Mouse (Mus musculus) heart, postnatal 0 days (tissue): ENCODE measurements around the gene Dedd. TPM values are rescaled to one million over a fixed set of nuclear protein-coding genes. Genes with fewer than 3 reads are reported as not detected.

Experiments used
- ATAC-seq: fragments of 200-750 bp; cut with Nextera tagmentation; 2 replicates; pipeline ENCODE4 v1.8.0; 2017; ENCODE audit warnings: low read depth, moderate number of reproducible peaks, moderate library complexity; ENCODE audit not compliant: insufficient read depth
- DNase-seq: peaks from one replicate; pipeline ENCODE4 v3.0.0-alpha.2; 2016; ENCODE audit warnings: low spot score
- H3K27ac ChIP-seq: fragments of 300-500 bp; sonication (generic); 2 replicates; pipeline ENCODE4 v1.5.1; 2014; ENCODE audit warnings: low read depth, mild to moderate bottlenecking
- H3K27me3 ChIP-seq: fragments of 300-500 bp; sonication (generic); 2 replicates; pipeline ENCODE4 v1.6.1; 2014; ENCODE audit warnings: low read length, mixed read lengths; ENCODE audit not compliant: control insufficient read depth, insufficient read depth
- H3K36me3 ChIP-seq: fragments of 300-500 bp; sonication (generic); replicated peaks from 2 replicates; pipeline ENCODE4 v1.6.1; 2014; ENCODE audit warnings: low read length, mixed read lengths; ENCODE audit not compliant: control insufficient read depth, insufficient read depth
- H3K4me1 ChIP-seq: fragments of 300-500 bp; sonication (generic); 2 replicates; pipeline ENCODE4 v1.6.1; 2014; ENCODE audit warnings: antibody characterized with exemption; ENCODE audit not compliant: control insufficient read depth, insufficient read depth
- H3K4me2 ChIP-seq: fragments of 300-500 bp; sonication (generic); 2 replicates; pipeline ENCODE4 v1.6.1; 2014; ENCODE audit warnings: low read depth, mild to moderate bottlenecking, low read length, moderate library complexity
- H3K4me3 ChIP-seq: fragments of 300-500 bp; sonication (generic); 2 replicates; pipeline ENCODE4 v1.5.1; 2014; ENCODE audit warnings: low read depth, low read length
- H3K9ac ChIP-seq: fragments of 300-500 bp; sonication (generic); replicated peaks from 2 replicates; pipeline ENCODE4 v1.6.1; 2014; ENCODE audit warnings: low read depth, low read length, mixed read lengths
- H3K9me3 ChIP-seq: fragments of 300-500 bp; sonication (generic); replicated peaks from 2 replicates; pipeline ENCODE4 v1.6.1; 2016; ENCODE audit warnings: low read length; ENCODE audit not compliant: control insufficient read depth
- CTCF ChIP-seq: IDR thresholded peaks from 2 replicates; pipeline ENCODE4 v1.5.1; 2016; ENCODE audit warnings: antibody characterized with exemption, control low read depth, low read depth
- EP300 ChIP-seq: IDR thresholded peaks from 2 replicates; pipeline ENCODE4 v1.6.1; 2016; ENCODE audit warnings: antibody characterized with exemption, low read depth
- WGBS: fragments of 180-500 bp; shearing (Covaris S2); extraction: QIAGEN DNeasy Blood & Tissue Kit; methylation state at CpG from one replicate; pipeline ENCODE4 v1.1.7; 2014; 5-methylcytosine and 5-hydroxymethylcytosine counted together
- polyA plus RNA-seq: library from polyadenylated mRNA; unstranded; fragments of >200 nt; fragmentation: Nextera tagmentation; extraction: Ambion mirVana; gene quantifications from 2 replicates; pipeline ENCODE4 v1.2.1, GENCODE M21; 2015
- total RNA-seq: library from RNA; depleted of rRNA; stranded (reverse); fragments of >200 nt; gene quantifications from 2 replicates; pipeline ENCODE4 v1.2.3, GENCODE M21; 2014; ENCODE audit warnings: low replicate concordance

Gene Dedd
- total and polyA plus RNA-seq, 2 experiments from 2014 or later: 20.8 to 30.0 TPM

DNA sequence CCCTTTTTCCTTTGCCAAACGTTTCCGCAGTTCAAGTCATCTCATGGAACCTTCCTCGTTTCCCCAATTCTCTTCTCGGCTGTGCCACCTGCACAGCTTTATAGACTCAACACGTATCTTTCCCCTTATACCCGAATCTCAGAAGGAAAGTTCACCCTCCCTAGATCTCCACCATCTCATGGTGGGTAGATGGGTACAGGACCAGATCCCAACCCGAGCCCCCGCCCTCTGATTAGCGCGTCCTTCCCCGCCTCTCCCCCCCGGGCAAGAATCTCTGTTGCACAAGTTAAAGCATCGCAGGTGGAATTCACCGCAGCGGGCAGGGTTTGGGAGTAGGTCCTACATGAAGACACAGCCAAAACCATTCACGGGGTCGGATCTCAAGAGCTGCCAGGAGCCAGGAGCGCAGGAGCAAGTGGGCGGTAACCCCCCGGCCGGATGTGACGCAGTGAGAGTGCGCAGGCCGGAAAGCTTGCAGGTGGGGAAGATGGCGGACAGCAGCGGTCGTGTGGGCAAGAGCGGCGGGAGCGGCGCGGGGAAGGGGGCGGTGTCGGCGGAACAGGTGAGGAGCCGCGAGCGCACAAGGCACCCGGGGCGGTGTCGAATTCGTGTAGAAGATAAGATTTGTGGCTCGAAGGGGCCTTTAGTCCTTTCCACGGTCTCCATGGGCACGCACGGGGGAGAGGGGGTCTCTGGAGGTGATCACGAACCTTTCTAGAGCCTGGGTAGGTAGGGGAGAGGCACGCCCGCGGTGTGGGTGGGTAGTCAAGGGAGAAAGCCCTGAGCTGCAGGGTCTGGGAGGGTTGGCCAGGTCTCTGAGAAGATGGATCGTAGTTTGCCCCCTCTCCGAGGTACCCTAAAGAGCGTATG lies 16.5 kb downstream of the Dedd start, which contains the start of the genes Nit1 and Pfdn2:
Gene Nit1 (minus strand): TSS at position 422 of the 870 bp plus-strand sequence.
Gene Pfdn2 (plus strand): TSS at position 446 of the 870 bp plus-strand sequence.
- TF ChIP-seq EP300 (no peak), CTCF (no peak)
- Histone ChIP-seq H3K27ac (peak within 1 kb of the TSS; percentile 62), H3K27me3 (no peaks in the 10 kb centered on the region), H3K9me3 (no peaks in the 10 kb centered on the region), H3K4me1 (peaks cover 20% of the 10 kb centered on the region), H3K4me3 (peak within 1 kb of the TSS; percentile 86), H3K4me2 (peak within 1 kb of the TSS; percentile 90), H3K36me3 (peaks cover 31% of the 10 kb centered on the region), H3K9ac (peak within 1 kb of the TSS; percentile 76)
- ATAC-seq (peak; percentile 94), DNase-seq (peak; percentile 93)
- under 1% methylated on average over 53 of the region's 53 CpGs for WGBS

DNA sequence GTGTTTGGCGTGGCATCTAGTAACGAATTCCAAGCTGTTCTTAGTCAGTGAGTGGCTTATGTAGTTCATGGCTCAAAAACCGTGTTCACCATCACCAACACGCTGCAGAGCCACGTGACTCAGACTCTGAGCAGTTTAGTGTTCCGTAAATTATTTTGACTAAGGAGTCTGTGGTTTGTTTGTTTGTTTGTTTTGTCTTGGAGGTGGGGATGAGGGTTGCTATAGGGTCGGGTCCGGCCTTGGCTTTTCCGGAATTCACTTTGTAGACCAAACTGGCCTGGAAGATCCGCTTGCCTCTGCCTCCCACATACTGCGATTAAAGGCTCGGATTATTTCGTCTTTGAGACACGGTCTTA lies 17.1 kb downstream of the Dedd start:
- peak overlapping the region; percentile 76 for H3K9ac ChIP-seq
- peak overlapping the region; percentile 90 for H3K4me2 ChIP-seq
- H3K9me3 ChIP-seq: no peaks in the 10 kb centered on the region
- H3K4me1 ChIP-seq: peaks cover 20% of the 10 kb centered on the region
- H3K27ac ChIP-seq: peak overlapping the region; percentile 62
- peak overlapping the region; percentile 86 for H3K4me3 ChIP-seq
- H3K27me3 ChIP-seq: no peaks in the 10 kb centered on the region
- WGBS: 1% methylated on average over 14 of the region's 14 CpGs
- peaks cover 24% of the 10 kb centered on the region for H3K36me3 ChIP-seq
- DNase-seq (no peak), ATAC-seq (peak; percentile 22)
- TF ChIP-seq EP300 (no peak), CTCF (no peak)

DNA sequence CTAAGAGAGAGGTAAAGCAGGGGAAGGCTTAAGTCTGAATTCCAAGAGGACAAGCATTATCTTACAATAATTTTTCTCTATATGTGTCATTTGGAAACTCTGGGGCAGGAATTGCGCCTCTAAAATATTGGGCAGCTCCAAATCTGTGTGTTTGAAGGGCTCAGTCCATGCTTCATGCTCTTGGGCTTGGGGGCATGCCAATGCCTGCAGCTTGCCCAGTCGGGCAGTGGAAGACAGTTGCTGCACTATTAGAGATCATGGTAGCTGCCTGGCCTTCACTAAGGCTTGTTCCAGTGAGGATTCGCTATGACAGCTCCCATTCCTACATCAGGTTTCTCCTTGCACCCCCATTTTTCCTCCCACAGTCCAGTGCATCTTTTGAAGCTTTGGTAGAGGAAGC lies 19.7 kb downstream of the Dedd start:
- H3K4me2 ChIP-seq: no peak overlapping the region
- no peak overlapping the region for H3K27ac ChIP-seq
- DNase-seq (no peak), ATAC-seq (no peak)
- no peak overlapping the region for H3K9ac ChIP-seq
- peaks cover 20% of the 10 kb centered on the region for H3K4me1 ChIP-seq
- 85% methylated on average over 3 of the region's 3 CpGs for WGBS
- TF ChIP-seq CTCF (no peak), EP300 (no peak)
- no peaks in the 10 kb centered on the region for H3K9me3 ChIP-seq
- no peak overlapping the region for H3K4me3 ChIP-seq
- H3K36me3 ChIP-seq: no peaks in the 10 kb centered on the region
- H3K27me3 ChIP-seq: no peaks in the 10 kb centered on the region

DNA sequence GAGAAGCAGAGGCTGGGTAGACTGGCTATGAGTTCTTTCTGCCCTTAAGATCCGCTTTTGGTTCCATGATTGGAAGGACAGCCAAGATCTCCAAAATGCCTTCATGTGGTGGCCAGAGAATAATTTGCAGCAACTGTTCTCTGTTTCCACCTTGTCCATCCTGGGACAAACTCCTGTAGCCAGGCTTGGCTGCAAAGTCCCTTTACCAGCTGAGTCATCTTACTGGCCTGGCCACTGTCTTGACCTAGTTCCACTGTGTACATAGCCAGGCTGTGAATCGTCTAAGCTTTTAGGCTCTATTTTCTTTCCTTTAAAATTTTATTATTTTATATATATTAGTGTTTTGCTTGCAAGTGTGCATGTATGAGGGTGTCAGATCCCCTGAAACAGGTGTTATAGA lies 20.3 kb downstream of the Dedd start:
- DNase-seq: no peak
- Histone ChIP-seq H3K4me1 (peaks cover 18% of the 10 kb centered on the region), H3K27ac (no peak overlapping the region), H3K9me3 (no peaks in the 10 kb centered on the region), H3K27me3 (no peaks in the 10 kb centered on the region), H3K4me3 (no peak overlapping the region), H3K36me3 (no peaks in the 10 kb centered on the region), H3K9ac (no peak overlapping the region), H3K4me2 (no peak overlapping the region)
- no peak for TF ChIP-seq EP300
- TF ChIP-seq CTCF: no peak
- ATAC-seq: no peak
- WGBS: 88% methylated on average over 2 of the region's 2 CpGs

DNA sequence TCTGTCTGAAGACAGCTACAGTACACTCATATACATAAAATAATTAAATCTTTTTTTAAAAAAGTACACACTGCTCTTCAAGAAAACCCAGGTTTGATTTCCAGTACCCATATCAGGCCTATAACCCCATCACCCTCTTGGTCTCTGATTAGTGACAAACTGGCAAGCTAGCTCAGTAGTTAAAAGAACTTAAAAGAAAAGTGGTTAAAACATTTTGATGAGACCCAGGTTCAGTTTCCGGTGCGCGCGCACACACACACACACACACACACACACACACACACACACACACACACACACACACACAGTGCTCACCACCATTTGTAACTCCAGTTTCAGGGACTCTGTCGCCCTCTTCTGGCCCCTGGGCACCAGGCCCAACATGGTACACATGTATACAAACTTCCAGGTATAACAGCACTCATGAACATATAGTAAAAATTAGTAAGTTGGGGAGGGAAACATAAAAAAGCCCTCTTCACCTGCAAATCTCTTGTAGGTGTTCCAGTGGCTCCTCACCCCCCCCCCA lies 26.9 kb downstream of the Dedd start:
- peak; percentile 28 for DNase-seq
- no peak overlapping the region for H3K4me3 ChIP-seq
- no peak for TF ChIP-seq EP300
- TF ChIP-seq CTCF: peak; percentile 46
- H3K9ac ChIP-seq: no peak overlapping the region
- H3K36me3 ChIP-seq: peaks cover 21% of the 10 kb centered on the region
- H3K27me3 ChIP-seq: no peaks in the 10 kb centered on the region
- H3K9me3 ChIP-seq: no peaks in the 10 kb centered on the region
- no peaks in the 10 kb centered on the region for H3K4me1 ChIP-seq
- H3K4me2 ChIP-seq: no peak overlapping the region
- 77% methylated on average over 5 of the region's 5 CpGs for WGBS
- H3K27ac ChIP-seq: no peak overlapping the region
- no peak for ATAC-seq

DNA sequence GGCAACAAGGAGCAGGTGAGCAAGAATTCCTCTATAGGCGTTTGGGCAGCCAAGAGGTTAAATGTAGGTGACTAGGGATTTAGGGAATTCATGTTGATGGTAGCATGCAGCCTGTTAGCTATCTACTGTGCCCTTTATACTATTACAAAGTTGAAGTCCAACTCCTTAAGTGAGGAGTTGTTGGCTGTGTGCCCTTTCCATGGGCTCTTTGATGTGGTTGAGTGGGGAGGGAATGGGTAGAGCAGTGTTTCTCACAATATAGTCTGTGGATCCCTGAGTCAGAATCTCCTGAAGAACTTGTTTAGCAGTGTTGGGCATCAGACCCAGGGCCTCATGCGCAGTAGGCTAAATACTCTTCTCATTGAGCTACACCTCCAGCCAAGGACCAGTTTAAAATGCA lies 27.9 kb downstream of the Dedd start:
- Histone ChIP-seq H3K9me3 (no peaks in the 10 kb centered on the region), H3K4me2 (no peak overlapping the region), H3K4me1 (no peaks in the 10 kb centered on the region), H3K36me3 (peaks cover 21% of the 10 kb centered on the region), H3K9ac (no peak overlapping the region), H3K4me3 (no peak overlapping the region), H3K27ac (no peak overlapping the region), H3K27me3 (no peaks in the 10 kb centered on the region)
- 88% methylated on average over 2 of the region's 2 CpGs for WGBS
- TF ChIP-seq CTCF (no peak), EP300 (no peak)
- ATAC-seq: no peak
- DNase-seq: no peak
